Mouse (Mus musculus) right cerebral cortex, postnatal 4 days (tissue): ENCODE measurements around the gene Sgms1.
A peak's percentile ranks its signal among the peaks of the same experiment; 100 is the strongest.
"Not testable (repeated sequence)": the region's sequence is repeated elsewhere in the genome, so short reads cannot be mapped to it uniquely, and the experiment has no call there.

ENCODE experiments used
- DNase-seq: peaks from one replicate; pipeline ENCODE4 v3.0.0-alpha.2; 2022

Sgms1 gene

GRCm38 (mm10) chr19:32124155-32124554 lies 265.4 kb downstream of the Sgms1 start:
- DNase-seq, result no peak

- no peak for DNase-seq
These were observed 266.3 kb downstream of the Sgms1 start for GRCm38 (mm10) chr19:32123196-32123595.

- no peak for DNase-seq
These were observed 268.7 kb downstream of the Sgms1 start for GRCm38 (mm10) chr19:32120798-32121197.

GRCm38 (mm10) chr19:32119666-32120065 lies 269.8 kb downstream of the Sgms1 start:
- no peak for DNase-seq

- no peak for DNase-seq
These were observed 271.0 kb downstream of the Sgms1 start for GRCm38 (mm10) chr19:32118496-32118895.

- no peak for DNase-seq
These were observed 272.0 kb downstream of the Sgms1 start for GRCm38 (mm10) chr19:32117484-32118018.

- DNase-seq, result no peak
These were observed 277.4 kb downstream of the Sgms1 start for GRCm38 (mm10) chr19:32111866-32112790.

GRCm38 (mm10) chr19:32107771-32108306 lies 281.7 kb downstream of the Sgms1 start, which contains the start of gene Asah2:
Gene Asah2 (minus strand): TSS chr19:32108211.
- peak; percentile 65 for DNase-seq

- DNase-seq, result no peak
These were observed 282.8 kb downstream of the Sgms1 start for GRCm38 (mm10) chr19:32106750-32107149.

- no peak for DNase-seq
These were observed 285.3 kb downstream of the Sgms1 start for GRCm38 (mm10) chr19:32104217-32104616.

- DNase-seq, result no peak
These were observed 286.6 kb downstream of the Sgms1 start for GRCm38 (mm10) chr19:32102976-32103300.

- no peak for DNase-seq
These were observed 287.1 kb downstream of the Sgms1 start for GRCm38 (mm10) chr19:32102294-32102975.

GRCm38 (mm10) chr19:32098582-32098981 lies 290.9 kb downstream of the Sgms1 start:
- DNase-seq, result no peak

GRCm38 (mm10) chr19:32092358-32092757 lies 297.2 kb downstream of the Sgms1 start:
- DNase-seq, result no peak

- no peak for DNase-seq
These were observed 298.7 kb downstream of the Sgms1 start for GRCm38 (mm10) chr19:32090804-32091203.

- DNase-seq, result no peak
These were observed 300.9 kb downstream of the Sgms1 start for GRCm38 (mm10) chr19:32088570-32088969.

GRCm38 (mm10) chr19:32087736-32088470 lies 301.6 kb downstream of the Sgms1 start:
- no peak for DNase-seq

GRCm38 (mm10) chr19:32084813-32085212 lies 304.7 kb downstream of the Sgms1 start:
- not testable (repeated sequence) for DNase-seq
